Mouse (Mus musculus): ENCODE data around the gene Ciart.

DNA sequence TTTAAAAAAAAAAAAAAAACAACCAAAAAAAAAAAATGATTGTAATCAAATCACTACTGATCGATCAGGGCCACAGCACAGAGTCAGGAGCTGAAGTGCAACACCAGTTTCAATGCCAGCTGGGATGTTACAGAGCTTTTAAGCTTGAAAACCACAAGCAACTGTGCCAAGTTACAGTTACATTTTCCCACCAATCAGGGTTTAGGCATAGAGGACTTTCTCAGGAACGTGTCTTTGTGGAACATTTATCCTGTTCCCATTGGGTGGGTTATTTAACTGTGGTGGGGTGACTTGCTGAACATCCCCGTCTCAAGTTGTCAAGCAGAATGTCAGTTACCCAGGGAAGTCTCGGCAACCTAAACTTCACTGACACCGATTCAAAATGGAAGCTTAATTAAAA, 43.0 kb upstream of the Ciart start:
- no peak for TF ChIP-seq CTCF (IDR thresholded peaks at IDR 0.05; ENCODE audit: low read depth)
- no peak for TF ChIP-seq EP300 (IDR thresholded peaks at IDR 0.05; ENCODE audit: low read depth)
